Mouse (Mus musculus) thymus, postnatal 14 days (tissue): ENCODE results near the gene Apbb2.

Experiments
- DNase-seq: peaks from one replicate; pipeline ENCODE4 v3.0.0; 2021

Gene Apbb2

GRCm38 (mm10) chr5:66600415-66600814, 18.2 kb downstream of the Apbb2 start:
- DNase-seq: no peak

DNA sequence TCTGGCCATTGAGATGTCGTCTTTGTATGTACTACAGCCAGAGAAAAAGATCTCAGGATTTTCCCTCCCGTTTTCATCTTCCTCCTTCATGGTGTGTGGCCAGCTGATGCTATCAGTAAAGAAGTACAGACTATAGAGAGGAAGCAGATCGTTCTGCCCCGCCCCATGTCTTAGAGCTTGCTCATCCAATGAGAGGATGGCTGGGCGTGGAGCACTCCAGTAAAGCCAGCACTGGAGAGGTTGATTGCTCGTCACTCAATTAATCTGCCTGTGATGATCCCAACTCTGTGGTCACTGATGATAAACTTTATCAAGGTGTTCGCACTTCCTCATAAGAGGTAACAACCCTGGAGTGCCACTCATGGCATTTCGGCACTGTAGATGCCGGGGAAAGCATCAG, 18.7 kb downstream of the Apbb2 start:
- DNase-seq: no peak

DNA sequence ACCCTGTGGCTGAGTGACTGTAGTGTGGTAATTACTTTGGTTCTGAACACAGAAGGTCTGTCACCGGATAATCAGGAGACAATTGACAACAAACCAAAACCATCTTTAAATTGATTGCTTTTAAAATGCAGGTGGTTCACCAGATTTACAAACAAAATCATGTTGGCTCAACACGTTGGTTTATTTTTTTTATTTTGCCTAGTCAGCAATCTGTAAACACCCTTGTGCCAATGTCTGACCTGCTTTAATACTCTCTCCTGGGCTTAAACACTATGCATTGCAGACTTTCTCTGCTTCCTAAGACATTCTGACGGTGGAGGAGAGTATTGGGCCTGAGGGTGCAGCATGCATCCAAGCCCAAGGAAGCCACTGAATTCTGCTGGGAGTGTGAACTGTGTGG, 22.3 kb downstream of the Apbb2 start:
- no peak for DNase-seq

DNA sequence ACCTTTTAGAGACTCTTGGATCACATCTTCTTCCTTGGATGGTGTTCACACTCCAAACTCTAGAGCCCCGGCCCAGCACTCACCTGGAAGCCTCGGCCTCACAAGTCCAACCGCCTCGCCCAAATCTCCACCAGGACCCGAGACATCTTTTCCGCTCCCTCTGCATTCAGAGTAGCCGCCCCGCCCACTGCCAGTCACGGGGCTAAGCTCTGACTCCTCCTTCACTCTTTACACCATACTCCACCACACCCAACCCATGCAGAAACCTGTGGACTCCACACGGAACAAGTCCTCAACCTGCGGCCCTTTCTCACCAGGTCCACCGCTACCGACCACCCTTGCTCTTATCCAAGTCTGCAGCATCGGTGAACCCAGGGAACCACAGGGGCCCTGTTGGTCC, 23.7 kb downstream of the Apbb2 start:
- no peak for DNase-seq

GRCm38 (mm10) chr5:66586236-66586745, 32.3 kb downstream of the Apbb2 start:
- no peak for DNase-seq

GRCm38 (mm10) chr5:66583019-66583406, 35.6 kb downstream of the Apbb2 start:
- no peak for DNase-seq

- DNase-seq: no peak
Measured at GRCm38 (mm10) chr5:66582281-66583018, 36.1 kb downstream of the Apbb2 start.

DNA sequence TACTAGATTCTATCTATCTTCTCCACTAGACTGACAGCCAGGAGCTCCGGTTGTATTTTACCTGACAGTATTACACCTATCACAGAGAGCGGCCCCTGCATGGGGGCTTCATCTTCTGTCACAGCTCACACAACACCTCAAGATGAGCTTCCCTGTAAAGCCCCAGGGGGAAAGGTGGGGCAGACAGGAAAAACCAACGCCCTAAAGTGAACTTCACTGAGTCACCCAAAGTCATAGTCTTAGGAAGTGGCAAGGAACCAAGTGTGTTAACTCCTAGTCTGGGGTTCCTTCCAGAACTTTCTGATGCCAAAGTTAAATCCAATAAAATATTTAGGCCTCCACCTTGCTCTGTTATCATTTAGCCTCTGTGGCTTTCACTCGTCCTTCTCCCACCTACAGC, 39.5 kb downstream of the Apbb2 start:
- no peak for DNase-seq

DNA sequence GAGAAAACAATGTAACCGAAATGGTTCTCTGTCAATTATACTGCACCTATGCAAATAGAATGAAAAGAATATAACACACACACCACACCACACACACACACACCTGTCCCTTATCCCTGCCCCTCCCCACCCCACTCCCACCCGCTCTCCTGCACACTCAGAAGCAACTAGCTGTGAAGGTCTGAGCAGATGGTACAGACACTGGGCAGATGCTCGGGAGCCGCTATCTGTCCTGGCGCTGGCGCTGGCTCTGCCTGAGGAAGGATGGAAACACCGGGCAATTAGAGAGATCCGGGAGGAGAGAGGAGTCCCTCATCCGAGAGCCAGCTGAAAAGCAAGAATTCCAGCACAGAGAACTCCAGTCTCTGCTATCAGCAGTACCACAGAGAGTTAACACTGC, 42.3 kb downstream of the Apbb2 start:
- no peak for DNase-seq

- no peak for DNase-seq
Measured at GRCm38 (mm10) chr5:66575148-66575547, 43.4 kb downstream of the Apbb2 start.

DNA sequence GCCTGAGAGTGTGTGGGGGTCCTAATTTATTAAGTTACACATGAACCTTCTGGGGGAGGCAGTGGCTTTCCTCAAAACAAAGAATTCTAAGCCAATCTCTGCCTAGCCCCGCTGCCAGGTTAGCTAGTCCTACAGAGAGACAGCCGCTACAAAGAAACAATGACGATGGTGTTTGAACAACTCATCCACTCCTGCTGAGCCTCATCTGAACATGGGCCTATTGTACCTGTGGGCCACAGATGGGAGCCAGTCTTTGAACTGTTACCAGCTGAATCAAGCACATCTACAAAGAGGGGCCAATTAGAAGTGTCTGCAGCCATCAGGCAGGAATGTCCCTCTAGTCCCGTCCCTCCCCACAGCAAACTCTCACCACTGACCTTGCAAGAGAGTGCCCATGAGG, 45.3 kb downstream of the Apbb2 start:
- no peak for DNase-seq

DNA sequence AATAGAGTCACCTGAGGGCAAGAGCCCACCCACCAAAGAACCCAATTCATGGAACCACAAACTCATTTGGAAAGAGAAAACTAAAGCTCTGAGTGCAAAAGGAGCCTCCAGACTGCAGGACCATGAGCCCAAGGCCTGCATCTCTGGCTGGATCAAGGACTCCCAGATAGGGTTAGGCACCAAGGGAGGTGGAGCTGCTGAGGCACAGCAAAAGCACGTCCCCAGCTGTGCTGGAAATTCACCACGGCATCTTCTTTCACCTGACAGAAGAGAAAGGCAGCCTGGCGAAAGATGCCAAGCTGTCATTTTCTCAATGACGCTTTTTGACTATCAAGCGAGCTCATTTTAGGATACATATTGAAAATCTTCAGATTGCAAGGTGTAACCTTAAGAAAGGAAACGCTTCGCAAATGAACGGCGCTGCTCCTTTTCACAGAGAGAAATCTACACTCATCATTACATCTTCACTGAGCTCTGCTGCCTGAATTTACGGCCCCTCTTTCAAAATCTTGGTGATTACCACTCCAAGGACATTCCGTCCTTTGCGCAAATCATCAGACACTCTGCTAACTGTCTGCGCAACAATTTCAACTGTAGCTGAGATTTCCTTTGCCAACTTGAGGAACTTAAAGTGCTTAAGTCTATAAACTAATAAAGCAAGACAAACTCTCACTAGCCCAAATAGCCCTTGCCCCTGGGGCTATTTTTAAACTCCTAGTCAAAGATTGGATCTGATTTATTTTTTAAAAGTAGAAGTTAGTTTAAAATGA, 46.3 kb downstream of the Apbb2 start:
- DNase-seq: no peak

DNA sequence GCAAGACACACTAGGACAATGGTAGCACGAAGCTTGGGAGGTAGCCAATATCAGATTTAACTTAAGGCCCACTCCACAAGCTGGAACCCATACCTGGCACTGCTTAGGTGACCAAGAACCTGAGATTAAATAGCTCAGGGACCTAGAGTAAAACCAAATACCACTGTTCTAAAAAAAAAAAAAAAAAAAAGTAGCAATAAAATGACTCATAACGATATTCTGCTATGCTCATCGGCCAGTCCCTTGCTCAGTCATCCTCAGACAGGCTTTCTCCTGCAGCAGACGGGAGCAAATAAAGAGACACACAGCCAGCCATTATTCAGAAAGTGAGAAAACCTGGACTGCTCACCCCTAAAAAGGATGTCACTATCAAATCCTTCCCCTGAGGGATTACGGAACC, 47.9 kb downstream of the Apbb2 start:
- no peak for DNase-seq

GRCm38 (mm10) chr5:66569141-66569801, 49.3 kb downstream of the Apbb2 start:
- no peak for DNase-seq

- DNase-seq: peak; percentile 15
Measured at GRCm38 (mm10) chr5:66568002-66568401, 50.6 kb downstream of the Apbb2 start.

- no peak for DNase-seq
Measured at GRCm38 (mm10) chr5:66567424-66567823, 51.2 kb downstream of the Apbb2 start.

DNA sequence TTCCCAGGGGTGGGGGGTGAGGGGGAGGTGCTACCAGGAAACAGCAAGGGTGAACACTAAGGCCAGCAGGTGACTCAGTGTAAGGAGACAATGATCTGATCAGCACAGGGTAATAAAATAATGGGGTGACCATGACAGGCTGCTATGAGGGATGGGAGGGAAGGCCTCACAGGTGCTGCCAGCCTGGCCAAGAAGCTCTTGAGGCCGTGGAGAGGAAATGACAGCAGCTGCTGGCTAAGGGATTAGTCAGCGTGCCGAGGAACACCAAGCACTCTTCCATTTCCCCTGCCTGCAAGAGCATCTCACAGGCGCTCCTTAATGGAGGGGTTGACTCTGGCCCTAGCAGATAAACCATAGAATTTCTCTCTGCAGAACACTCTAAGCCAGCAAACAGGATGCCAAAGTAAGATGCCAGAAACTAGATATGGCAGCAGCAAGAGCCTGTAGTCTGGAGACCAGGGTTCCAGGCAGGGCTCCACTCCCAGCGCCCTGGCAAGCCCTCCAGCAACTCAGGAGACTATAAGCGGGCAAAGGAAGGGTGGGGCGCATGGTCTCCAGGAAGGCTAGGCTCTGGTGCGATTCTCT, 58.9 kb downstream of the Apbb2 start:
- DNase-seq: no peak

DNA sequence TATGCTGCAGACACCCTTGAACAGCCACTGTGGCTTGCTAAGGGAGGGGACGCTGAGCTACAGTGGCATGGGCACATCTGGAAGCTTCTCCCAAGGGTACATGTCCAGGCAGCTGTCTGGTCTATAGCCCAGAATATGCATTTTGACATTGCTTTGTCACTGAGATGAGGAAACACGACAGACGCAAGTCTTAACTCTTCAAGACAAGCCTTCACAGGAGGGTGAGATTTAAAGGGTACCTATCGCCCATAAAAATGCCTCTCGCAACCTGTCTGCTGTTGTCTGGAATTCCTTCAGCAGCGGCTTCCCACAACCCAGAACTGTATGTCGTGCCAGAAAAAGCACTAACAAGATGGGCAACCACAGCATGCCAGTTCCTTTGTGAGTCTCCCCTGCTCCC, 60.5 kb downstream of the Apbb2 start:
- no peak for DNase-seq

- DNase-seq: no peak
Measured at GRCm38 (mm10) chr5:66553933-66554332, 64.7 kb downstream of the Apbb2 start.

GRCm38 (mm10) chr5:66552246-66552645, 66.3 kb downstream of the Apbb2 start:
- no peak for DNase-seq

GRCm38 (mm10) chr5:66550292-66550691, 68.3 kb downstream of the Apbb2 start:
- no peak for DNase-seq

DNA sequence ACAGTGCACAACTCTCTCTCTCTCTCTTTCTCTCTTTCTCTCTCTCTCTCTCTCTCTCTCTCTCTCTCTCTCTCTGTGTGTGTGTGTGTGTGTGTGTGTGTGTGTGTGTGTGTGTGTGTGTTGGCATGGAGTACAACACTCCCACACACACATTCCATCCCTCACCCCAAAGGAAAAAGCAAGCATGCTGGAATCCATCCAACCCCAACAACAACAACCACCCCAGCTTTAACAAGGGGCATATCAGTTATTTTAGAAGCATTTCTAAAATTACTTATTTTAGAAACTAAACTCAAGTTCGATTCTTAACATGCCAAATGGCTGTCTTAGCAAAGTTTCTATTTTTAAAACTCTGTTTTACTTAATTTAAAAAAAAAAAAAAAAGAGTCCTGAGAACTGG, 68.9 kb downstream of the Apbb2 start:
- no peak for DNase-seq

- no peak for DNase-seq
Measured at GRCm38 (mm10) chr5:66546969-66547511, 71.5 kb downstream of the Apbb2 start.
